Mouse (Mus musculus) embryo, embryonic 11.5 days (tissue): Measurements from ENCODE around the gene Ola1.

Experiments
- DNase-seq: peaks from one replicate; pipeline ENCODE4 v3.0.0-alpha.2; 2012; ENCODE audit warnings: low read depth, low spot score

The Ola1 gene

DNA sequence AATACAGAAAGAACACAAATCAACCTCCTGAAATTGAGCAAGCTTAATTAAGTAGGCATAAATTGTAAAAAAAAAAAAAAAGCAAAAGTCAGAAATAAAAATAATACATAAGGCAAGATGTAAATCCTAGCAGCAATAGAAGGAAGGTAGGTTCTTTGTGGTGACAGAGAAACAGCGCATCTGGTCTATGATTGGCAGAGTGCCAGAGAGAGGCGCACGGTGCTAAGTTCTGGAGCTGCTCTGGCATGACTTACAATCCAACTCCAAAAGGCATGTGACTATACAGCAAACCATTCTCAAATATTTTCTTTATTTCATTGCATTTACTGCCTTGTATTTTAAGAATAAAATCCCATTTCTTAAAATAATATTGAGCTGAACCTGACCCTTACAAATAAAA, 68.2 kb downstream of the Ola1 start:
- no peak for DNase-seq

DNA sequence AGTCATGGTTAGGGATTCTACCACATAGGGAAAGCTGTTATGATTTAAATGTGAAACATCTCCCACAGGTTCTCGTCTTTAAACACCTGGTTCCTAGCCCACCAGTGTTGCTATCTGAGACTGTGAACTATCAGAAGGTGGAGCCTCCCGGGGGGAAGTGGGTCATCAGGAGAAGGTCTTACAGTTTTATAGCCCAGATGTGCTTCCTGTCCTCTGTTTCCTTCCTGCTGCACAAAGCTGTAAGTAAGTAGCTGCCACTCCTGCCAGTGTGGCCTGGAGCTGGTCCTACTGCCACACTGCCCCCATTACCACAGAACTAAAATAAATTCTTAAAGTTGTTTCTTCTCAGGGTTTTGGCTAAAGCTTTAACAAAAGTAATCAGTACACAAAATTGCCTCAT, 72.6 kb downstream of the Ola1 start:
- no peak for DNase-seq

DNA sequence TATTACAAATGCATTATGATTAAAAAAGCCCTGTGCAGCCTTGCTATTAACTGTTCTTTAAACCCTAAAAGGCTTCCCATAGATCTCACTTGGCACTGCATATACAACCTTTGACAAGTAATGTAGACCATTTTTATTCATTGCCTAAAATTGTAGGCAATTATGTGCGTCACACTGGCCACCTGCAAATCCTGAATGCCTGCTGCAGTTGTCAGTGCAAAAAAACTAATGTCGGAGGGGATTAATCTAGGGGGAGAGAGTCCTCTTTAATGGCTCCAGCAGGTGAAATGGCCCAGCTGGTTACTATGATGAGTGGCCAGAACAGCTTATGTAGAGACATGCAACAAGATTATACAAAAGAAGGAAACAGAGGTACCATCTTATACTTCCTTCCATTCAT, 75.0 kb downstream of the Ola1 start:
- DNase-seq, result no peak

DNA sequence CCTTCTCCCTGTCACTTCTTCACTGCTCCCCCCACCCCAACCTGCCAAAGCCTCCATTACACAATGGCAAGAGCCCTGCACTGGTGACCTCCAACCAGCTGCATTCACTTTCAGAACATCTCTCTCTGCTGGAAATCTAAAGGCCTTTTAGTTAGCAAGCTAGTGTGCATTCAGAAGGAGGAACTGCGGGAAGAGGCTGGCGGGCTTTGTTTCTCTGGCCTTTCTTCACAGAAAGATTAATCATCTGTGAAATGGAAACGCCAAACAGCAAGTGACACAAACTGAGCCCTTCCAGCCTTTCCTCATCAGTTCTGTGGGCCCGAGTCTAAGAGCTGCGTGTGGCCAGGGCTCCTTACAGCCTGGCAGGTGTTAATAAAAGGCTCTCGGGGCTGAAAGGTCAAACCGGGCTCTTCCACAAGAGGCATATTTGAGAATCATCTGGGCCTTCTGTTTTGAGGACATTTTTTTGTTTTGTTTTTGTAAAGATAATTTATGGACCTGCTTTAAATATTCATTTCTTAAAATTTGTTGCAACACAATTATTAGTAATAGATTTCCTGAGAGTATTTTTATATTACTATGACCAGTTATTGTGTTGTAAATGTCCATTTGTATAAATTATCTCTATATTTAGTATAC, 75.8 kb downstream of the Ola1 start:
- peak; percentile 30 for DNase-seq

DNA sequence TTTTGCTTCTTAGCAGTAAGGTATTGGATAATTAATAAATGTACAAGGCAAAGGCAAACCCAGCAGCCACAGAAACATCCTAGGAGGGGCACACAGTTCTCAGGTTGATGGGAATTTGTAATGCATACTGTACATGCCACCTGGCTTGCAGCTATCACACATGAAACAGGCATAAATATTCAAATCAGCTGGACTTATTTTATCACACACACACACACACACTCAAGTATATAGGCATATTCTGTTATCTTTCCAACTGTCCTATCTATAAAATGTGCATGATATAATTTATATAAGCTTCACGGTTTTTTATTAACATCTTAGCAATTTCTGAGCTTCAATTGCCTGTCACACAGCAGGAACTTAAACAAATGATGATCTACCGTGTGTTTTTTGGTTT, 85.8 kb downstream of the Ola1 start:
- no peak for DNase-seq

DNA sequence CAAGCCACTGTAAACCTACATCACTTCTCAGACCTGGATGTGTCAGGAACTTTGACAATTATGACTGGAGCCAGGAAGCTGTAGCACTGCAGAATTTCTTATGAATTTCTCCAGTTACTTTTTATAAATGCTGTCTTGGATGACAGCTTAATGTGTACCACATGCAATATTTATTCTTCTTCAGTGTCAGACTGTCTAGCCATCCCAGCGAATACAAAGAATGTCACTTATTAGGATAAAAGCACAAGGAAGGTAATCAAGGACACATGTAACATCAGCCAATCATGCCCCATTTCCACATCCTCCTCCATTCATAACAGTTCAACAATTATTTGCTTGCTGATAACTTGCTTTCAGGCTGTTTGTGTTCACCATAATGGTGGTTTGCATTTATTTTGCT, 91.0 kb downstream of the Ola1 start:
- no peak for DNase-seq

DNA sequence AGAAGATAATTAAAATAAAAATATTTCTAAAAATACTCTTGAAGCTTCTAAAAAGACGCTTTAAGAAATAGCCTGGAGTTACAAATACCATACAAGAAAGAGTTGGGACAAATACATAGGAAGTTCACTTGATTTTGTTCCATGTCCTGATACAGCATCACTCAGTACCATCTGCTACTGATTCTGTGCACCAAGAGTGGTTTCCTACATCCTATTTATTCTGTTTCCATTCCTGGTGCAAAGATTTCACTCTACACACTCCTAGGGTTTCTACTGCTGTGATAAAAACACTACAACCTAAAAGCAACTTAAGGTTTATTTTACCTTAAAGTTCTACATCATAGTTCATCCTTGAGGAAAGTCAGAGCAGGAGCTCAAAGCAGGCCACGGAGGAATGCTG, 99.9 kb downstream of the Ola1 start:
- DNase-seq, result no peak

DNA sequence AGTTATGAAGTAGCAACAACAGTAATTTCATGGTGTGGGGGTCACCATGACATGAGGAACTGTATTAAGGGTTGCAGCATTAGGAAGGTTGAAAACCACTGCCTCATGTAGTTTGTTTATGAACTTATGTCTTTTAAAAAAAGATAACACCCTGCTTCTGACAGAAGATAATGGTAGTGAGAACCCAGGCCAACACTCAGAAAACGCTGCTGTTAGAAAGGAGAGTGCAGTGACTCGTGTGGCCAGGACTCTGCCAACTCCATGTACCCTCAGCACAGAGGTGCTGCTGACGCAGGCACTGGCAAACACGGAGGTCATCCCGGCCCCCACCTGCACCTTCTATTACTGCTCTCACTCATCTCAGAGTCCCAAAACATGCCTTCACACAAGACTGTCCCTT, 111.6 kb downstream of the Ola1 start:
- DNase-seq, result no peak

DNA sequence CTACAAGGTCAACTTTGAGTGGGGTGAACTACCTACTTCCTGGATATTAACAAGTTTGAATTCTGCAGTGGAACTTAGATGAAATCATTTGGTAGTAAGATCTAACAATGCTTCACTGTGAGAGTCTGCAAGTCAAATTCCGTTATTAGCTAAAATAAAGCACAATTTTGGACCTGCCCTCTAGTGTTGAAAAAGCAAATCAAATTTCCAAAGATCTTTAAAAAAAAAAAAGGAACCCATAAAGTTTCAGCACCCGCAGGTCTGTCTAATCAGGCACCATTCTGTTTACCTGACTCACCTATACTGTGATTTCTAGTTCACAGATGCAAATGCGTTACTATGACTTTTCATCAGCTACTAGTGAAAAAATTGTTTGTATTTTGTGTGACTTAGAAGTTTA, 122.2 kb downstream of the Ola1 start:
- no peak for DNase-seq

DNA sequence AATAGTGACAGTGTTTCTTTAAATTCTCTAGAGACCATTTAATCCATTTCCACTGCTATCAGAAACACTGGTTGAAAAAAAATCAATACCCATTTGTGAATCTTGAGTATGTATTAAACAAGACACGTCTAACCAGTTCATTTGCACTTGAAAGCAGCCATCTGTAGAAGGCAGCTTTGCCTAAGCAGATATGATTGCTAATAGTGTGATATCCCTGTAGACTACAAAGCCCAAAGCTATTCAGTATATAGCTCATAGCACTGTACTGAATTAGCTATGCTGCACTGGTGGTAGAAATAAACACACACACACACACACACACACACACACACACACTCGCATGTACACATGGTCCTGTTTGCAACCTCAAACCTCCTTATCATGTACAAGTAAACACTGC, 123.4 kb downstream of the Ola1 start:
- DNase-seq, result no peak

DNA sequence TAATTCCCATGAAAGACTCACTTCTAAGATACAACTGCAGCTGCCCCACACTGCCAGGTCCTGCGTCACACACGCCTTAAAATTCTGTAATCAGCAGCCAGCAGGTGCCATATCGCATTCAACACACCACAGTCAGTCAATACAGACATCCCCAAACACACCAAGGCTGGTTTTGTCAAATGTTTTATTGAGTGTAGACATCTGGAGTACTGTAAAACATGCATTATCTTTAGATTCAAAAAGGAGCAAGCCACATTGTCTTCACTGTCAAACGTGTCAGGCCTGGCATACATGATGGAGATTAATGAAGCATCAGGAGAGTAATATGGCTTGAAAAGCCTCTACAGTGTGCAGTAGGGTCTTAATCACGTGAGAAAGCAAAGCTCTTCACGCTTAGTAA, 125.7 kb downstream of the Ola1 start:
- no peak for DNase-seq

DNA sequence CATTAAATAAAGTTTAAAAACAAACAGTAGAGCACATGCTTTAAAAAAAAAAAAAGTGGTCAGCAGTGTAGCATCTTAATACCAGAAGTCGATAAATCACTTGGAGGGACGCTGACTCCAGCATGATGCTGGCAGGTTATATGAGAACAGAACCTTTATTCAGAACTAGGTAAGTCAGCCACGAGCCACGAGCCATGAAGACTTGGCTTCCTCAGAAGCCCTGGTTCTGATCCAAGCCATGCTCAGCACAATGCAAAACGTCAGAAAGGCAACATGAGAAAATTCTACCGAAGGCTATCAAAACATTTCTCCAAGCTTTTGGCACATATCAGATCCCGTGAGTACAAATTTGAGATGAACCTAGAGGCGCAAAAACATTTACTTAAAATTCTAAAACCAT, 127.4 kb downstream of the Ola1 start:
- no peak for DNase-seq

DNA sequence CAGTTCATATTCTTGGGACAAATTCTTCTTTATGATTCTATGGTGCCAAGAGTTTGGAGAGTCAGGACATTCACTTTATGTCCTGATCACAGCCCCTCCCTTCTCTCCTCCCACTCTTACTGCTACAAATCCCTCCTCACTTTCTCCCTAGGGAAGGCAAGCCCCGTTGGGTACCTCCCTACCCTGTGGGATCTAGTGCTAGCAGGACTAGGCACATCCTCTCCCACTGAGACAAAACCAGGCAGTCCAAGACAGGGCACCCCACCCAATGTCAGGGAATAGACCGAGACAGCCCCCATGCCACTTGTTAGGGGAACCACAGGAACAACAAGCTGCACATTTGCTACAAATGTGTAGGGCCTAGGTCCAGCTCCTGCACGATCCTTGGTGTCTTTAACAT, 131.1 kb downstream of the Ola1 start:
- DNase-seq, result no peak

DNA sequence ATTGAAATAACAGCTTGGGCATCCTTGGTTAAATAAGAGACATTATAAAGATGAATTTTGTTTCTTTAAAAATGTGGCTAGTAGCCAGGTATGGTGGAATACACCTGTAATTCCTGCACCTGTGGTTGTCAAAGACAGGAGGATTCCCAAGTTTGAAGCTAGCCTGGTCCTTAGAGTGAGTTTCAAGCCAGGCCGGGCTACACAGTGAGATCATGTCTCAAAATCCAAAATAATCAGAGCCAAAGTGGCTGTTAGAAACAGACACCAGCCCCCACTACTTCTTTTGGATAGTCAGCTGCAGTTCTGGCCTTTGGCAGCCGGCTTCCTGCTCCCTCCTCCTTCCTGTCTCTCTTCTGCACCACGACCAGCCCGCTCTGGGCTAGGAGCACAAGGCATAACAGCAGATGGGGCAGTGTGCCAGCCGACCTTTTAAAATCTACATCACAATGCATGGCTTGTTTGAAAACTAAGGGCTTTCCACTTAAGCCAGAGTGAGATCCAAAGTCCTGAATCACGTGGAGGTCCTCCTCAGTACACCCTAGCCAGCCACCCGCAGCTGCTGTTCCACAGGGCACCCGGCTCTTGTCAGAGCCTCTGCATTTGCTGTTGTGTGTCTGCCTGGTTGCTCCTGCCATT, 132.9 kb downstream of the Ola1 start:
- DNase-seq, result no peak

DNA sequence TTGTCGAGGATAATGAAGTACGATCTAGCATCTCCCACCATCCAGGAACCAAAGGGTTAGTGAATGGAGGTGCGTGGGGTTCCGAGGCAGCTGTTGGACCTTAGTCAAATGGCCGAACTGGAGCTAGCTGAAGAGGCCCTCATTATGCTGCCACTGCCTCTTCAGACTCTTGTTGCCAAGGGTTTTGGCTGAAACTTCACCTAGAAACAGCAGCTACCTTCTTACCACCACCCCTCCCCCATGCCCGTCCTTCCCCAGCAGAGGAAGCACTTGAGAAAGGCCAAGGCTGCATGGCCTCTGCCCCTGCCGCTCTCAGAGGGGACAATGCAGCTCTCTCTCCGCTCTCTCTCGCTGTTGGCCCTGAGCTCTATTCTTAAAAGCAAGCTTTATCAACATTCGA, 136.2 kb downstream of the Ola1 start:
- no peak for DNase-seq

DNA sequence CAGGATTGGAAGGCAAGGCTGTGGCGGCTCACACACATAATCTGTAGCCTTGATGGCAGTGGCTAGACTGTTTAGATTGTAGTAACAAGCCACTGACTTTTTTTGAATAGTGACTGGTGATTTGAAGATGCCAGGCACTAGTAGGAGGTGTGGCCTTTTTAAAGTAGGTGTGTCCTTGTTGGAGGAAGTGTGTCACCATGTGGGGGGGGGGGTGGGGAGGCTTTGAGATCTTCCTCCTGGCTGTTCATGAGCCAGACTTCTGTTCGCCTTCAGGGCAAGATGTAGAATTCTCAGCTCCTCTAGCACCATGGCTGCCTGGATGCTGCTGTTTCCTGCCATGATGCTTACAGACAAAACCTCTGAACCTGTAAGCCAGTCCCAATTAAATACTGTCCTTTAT, 136.9 kb downstream of the Ola1 start:
- no peak for DNase-seq

DNA sequence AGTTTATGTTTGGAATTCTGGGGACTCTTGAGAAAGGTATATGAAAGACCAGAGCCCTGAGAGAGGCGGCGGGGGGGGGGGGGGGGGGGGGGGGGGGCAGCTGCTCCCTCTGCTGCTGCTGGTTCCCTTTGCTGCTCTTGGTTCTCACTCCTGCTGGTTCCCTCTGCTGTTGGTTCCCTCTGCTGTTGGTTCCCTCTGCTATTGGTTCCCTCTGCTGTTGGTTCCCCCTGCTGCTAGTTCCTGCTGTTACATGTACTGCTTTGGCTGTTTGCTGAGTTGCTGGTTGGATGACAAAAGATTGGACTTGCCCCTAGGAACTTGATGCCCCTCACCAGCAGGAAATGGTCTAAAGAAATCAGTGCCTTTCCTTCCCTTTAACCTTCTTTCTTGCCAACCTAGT, 138.6 kb downstream of the Ola1 start:
- DNase-seq, result no peak

DNA sequence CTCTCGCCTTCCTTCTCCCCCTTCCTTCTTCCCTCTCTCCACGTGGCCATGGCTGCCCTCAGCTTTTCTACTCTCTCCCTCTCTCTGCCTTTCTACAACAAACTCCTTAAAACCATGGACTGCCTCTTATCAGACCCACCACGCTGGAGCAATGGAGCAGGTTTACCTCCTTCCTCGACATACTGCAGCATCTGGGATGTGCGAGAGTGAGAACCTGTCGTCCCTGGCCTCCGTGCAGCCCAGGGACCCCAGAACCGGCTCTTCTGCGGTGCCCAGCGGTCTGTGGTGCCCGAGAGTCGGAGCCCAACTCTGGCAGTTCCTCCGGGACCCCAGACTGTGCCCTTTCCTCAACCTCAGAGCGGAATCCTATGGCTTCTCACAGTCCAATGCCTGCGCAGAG, 139.4 kb downstream of the Ola1 start:
- DNase-seq, result no peak

DNA sequence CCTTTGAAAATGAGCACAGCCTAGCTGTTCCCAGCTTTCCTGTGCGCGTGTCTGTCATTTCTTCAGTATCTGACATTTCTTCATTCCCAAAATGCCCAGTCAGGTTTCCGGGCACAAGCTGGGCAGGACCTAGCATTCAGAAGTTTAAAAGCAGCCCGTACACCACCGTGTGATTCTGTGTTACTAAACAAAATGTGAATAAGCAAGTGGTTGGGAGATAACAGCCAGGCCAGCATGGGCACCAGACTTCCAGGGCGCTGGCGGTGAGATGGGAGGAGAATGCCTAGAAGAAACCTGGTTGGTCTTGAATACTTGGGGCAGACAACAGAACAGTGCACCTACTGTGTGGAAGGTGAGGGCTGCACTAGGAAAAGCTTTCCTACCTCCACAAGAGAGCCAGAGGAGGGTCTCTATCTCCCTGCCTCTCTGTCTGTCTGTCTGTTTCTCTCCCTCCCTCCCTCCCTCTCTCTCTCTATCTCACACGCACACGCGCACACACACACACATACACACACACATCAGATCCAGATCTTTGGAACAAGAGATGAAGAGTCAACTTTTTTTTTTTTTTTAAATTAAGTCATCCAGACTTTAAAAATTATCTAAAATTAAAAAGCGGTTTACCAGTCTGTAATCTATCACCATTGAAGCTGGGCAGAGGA, 144.8 kb downstream of the Ola1 start:
- DNase-seq, result no peak

DNA sequence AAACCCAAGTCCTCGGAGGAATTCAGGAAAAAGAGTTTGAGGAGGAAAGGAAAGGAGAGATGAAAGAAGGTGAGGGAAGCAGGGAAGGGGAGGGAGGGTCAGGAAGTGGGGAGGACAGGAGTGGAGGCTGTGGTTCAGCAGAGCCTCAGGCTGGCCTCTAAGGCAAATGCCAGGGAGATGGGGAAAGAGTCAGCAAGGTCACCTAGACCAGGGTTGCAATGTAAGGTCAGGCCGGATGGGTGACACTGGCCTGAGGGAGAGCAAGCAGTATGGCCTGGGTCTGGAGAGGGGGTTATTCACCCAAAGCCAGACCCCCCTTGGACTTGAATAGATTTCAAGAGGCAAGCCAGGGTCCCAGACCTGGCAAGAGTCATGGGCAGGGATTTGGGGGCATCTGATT, 147.5 kb downstream of the Ola1 start:
- DNase-seq, result no peak

DNA sequence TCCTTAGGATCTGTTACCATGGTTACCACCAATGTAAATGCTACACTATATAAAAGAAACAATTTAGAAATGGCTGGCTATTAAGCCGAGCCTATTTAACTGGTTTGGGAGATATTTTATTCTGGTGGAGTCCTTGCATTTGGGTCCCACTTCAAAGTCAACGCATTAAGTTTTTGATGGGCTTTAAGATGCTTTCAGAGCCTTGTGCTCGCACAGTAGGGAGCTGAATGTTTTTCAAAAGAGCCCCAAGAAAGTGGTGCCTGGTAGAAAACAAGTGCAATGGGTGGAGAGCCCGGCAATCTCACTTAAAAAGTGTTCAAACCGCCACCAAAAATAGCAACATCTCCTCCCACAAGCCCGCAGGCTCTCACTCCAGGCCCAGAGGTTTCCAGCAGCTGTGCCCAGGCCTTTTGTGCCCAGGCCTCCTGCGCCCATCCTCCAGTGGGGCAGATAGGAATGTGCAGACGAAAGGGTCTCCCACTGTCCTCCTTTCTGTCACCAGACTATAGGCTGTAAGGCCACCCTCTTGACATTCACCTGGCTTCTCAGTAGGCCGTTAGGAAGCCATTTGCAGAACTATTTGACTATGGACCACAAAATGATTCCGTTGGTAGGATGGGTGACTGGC, 148.2 kb downstream of the Ola1 start:
- DNase-seq, result no peak

DNA sequence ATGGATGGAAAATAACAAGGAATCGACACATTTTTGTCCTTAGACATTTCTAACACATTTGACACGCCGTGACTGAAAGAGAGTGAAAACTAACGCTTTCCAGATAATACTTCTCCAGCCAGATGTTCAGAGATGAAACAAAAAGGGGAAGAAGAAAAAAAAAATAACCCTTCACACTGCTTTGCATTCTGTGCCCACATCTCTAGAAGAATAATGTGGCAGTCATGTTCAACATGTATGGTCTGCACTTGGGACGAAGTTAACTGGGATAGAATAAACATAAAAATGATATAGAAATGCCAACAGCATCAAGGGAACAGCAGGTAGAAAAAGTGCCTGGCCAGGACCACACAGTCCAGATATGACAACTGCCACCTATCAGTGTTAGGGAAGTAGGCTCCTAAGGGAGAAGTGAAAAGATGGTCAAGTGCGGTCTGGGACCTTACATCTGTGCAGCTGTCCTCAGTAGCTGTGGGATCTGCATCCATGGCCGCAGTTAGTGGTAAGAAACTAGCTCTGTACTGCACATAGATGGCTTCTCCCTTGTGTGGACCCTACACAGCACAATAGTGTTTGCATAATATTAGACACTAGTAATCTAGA, 149.4 kb downstream of the Ola1 start:
- DNase-seq, result no peak
